Comparison of ENCODE assay signal across 12 mouse cellular contexts in genomic region chr3:98319190-98319589, GRCm38 (mm10). TPM values are rescaled to one million over a fixed set of nuclear protein-coding genes. Genes with fewer than 3 reads are reported as not detected.
A peak's percentile ranks its signal among the peaks of the same experiment; 100 is the strongest.
DNase-seq lines count a peak whose midpoint lies in the region; ATAC-seq and TF ChIP-seq lines count a peak whose summit lies in the region.
"Had no signal": no experiment of that assay in that cellular context is flagged by ENCODE, and none has a peak within 500 bp of the region (broad histone marks: within the 10 kb centered on the region; RNA-seq: fewer than 3 reads in every experiment).

No protein-coding gene starts in this region.

- TF ChIP-seq CTCF in stomach, postnatal 0 days (IDR thresholded peaks at IDR 0.05; ENCODE audit: low read depth) = no peak

- H3K9ac ChIP-seq in forebrain, embryonic 12.5 days = no peak overlapping the region
- no peak overlapping the region for H3K9ac ChIP-seq in midbrain, embryonic 11.5 days (ENCODE audit: low read length)
- H3K9ac ChIP-seq in stomach, postnatal 0 days (ENCODE audit: low read length) = no peak overlapping the region
- no peak overlapping the region for H3K9ac ChIP-seq in kidney, embryonic 15.5 days
- H3K9ac ChIP-seq: lung, embryonic 14.5 days had no signal

- peaks cover 36% of the 10 kb centered on the region for H3K4me1 ChIP-seq in forebrain, embryonic 12.5 days
- peaks cover 22% of the 10 kb centered on the region for H3K4me1 ChIP-seq in midbrain, embryonic 11.5 days (ENCODE audit: control insufficient read depth, insufficient read depth, low read length)
- H3K4me1 ChIP-seq in stomach, postnatal 0 days (replicated peaks; ENCODE audit: control insufficient read depth, insufficient read depth) = no peaks in the 10 kb centered on the region
- H3K4me1 ChIP-seq in kidney, embryonic 15.5 days = no peaks in the 10 kb centered on the region

- H3K4me2 ChIP-seq in forebrain, embryonic 12.5 days = no peak overlapping the region
- no peak overlapping the region for H3K4me2 ChIP-seq in midbrain, embryonic 11.5 days
- H3K4me2 ChIP-seq in stomach, postnatal 0 days (replicated peaks; ENCODE audit: low read depth) = no peak overlapping the region
- H3K4me2 ChIP-seq in kidney, embryonic 15.5 days = no peak overlapping the region
- H3K4me2 ChIP-seq: lung, embryonic 14.5 days had no signal

- H3K4me3 ChIP-seq in forebrain, embryonic 12.5 days (replicated peaks) = no peak overlapping the region
- H3K4me3 ChIP-seq in midbrain, embryonic 11.5 days (ENCODE audit: low read depth, low read length) = no peak overlapping the region
- no peak overlapping the region for H3K4me3 ChIP-seq in stomach, postnatal 0 days (ENCODE audit: low read depth, low read length)
- no peak overlapping the region for H3K4me3 ChIP-seq in kidney, embryonic 15.5 days (replicated peaks)

- no peaks in the 10 kb centered on the region for H3K27me3 ChIP-seq in forebrain, embryonic 12.5 days
- no peaks in the 10 kb centered on the region for H3K27me3 ChIP-seq in midbrain, embryonic 11.5 days (ENCODE audit: control insufficient read depth, insufficient read depth, low read length)
- no peaks in the 10 kb centered on the region for H3K27me3 ChIP-seq in stomach, postnatal 0 days (ENCODE audit: control insufficient read depth, insufficient read depth, low read length)
- no peaks in the 10 kb centered on the region for H3K27me3 ChIP-seq in kidney, embryonic 15.5 days

- DNase-seq in testis, postnatal 14 days (ENCODE audit: low spot score) = peak; percentile 73
- DNase-seq in testis, postnatal 10 days (ENCODE audit: low spot score) = no peak
- peak; percentile 95 for DNase-seq in midbrain, embryonic 11.5 days (ENCODE audit: low spot score, missing footprints)
- DNase-seq in stomach, postnatal 0 days (ENCODE audit: low spot score) = no peak
- no peak for DNase-seq in adrenal gland, adult 18-20 months (ENCODE audit: low spot score in 2 of 2)
- DNase-seq in lung, postnatal 14 days = no peak
- DNase-seq: adrenal gland, postnatal 25 days; gastrocnemius, postnatal 14 days; lung, embryonic 14.5 days had no signal

- TF ChIP-seq EP300 in stomach, postnatal 0 days (optimal IDR thresholded peaks at IDR 0.05) = no peak

- H3K36me3 ChIP-seq in forebrain, embryonic 12.5 days (replicated peaks) = peaks cover 65% of the 10 kb centered on the region
- H3K36me3 ChIP-seq in midbrain, embryonic 11.5 days (ENCODE audit: control insufficient read depth, insufficient read depth, low read length) = peaks cover 18% of the 10 kb centered on the region
- H3K36me3 ChIP-seq in stomach, postnatal 0 days (ENCODE audit: control insufficient read depth, insufficient read depth, low read length) = no peaks in the 10 kb centered on the region; the same call in 1 of the 2 replicates
- H3K36me3 ChIP-seq in kidney, embryonic 15.5 days = peaks cover 85% of the 10 kb centered on the region

- peak; percentile 87 for ATAC-seq in forebrain, embryonic 12.5 days (ENCODE audit: low FRiP score)
- peak; percentile 91 for ATAC-seq in midbrain, embryonic 11.5 days (ENCODE audit: low FRiP score)
- ATAC-seq in stomach, postnatal 0 days (ENCODE audit: low FRiP score, low TSS enrichment) = 0 out of 2 replicates have a peak, but pooled peaks have one; percentile 28
- no peak for ATAC-seq in kidney, embryonic 15.5 days (replicated peaks; ENCODE audit: low FRiP score)

- H3K9me3 ChIP-seq in forebrain, embryonic 12.5 days = no peaks in the 10 kb centered on the region
- no peaks in the 10 kb centered on the region for H3K9me3 ChIP-seq in midbrain, embryonic 11.5 days (ENCODE audit: control insufficient read depth, low read length)
- no peaks in the 10 kb centered on the region for H3K9me3 ChIP-seq in stomach, postnatal 0 days (ENCODE audit: control insufficient read depth, low read length)
- H3K9me3 ChIP-seq in kidney, embryonic 15.5 days (replicated peaks) = no peaks in the 10 kb centered on the region

- 34% methylated on average over 2 of the region's 2 CpGs for WGBS in forebrain, embryonic 12.5 days
- WGBS in midbrain, embryonic 11.5 days = 17% methylated on average over 2 of the region's 2 CpGs
- WGBS in stomach, postnatal 0 days = 70% methylated on average over 2 of the region's 2 CpGs
- 72% methylated on average over 2 of the region's 2 CpGs for WGBS in kidney, embryonic 15.5 days

- H3K27ac ChIP-seq in forebrain, embryonic 12.5 days = peak overlapping the region; percentile 86
- H3K27ac ChIP-seq in midbrain, embryonic 11.5 days (ENCODE audit: low read depth, low read length) = peak overlapping the region; percentile 90
- no peak overlapping the region for H3K27ac ChIP-seq in stomach, postnatal 0 days (replicated peaks)
- no peak overlapping the region for H3K27ac ChIP-seq in kidney, embryonic 15.5 days

RNA-seq across cellular contexts. Expression of gene Phgdh, which starts 20.6 kb away (rescaled TPM):
- 274 and 277 TPM in 2 replicates for polyA plus RNA-seq in forebrain, embryonic 12.5 days (2016; fragmentation: Nextera tagmentation; extraction: Ambion mirVana)
- 317 and 361 TPM in 2 replicates for polyA plus RNA-seq in midbrain, embryonic 11.5 days (2014; fragmentation: Nextera tagmentation; extraction: Ambion mirVana)
- polyA plus RNA-seq in stomach, postnatal 0 days (2015; fragmentation: Nextera tagmentation; extraction: Ambion mirVana) = 87.7 and 95.1 TPM in 2 replicates
- total RNA-seq in adrenal gland, adult 18-20 months (2021) = 10 to 100 TPM in 1 of 2 experiments, 1 to 10 TPM in 1; 9.5 to 30.8 TPM
- 485 and 491 TPM in 2 replicates for polyA plus RNA-seq in kidney, embryonic 15.5 days (2015; fragmentation: Nextera tagmentation; extraction: Ambion mirVana)

RNA-seq across cellular contexts. Expression of gene Hmgcs2, which starts 39.0 kb away (rescaled TPM):
- polyA plus RNA-seq in forebrain, embryonic 12.5 days (2016; fragmentation: Nextera tagmentation; extraction: Ambion mirVana) = 0.94 and 1.3 TPM in 2 replicates
- polyA plus RNA-seq in midbrain, embryonic 11.5 days (2014; fragmentation: Nextera tagmentation; extraction: Ambion mirVana) = 4.3 and 5.7 TPM in 2 replicates
- polyA plus RNA-seq in stomach, postnatal 0 days (2015; fragmentation: Nextera tagmentation; extraction: Ambion mirVana) = 290 and 337 TPM in 2 replicates
- total RNA-seq in adrenal gland, adult 18-20 months (2021) = 10 to 100 TPM; 14.1 to 18.3 TPM
- polyA plus RNA-seq in kidney, embryonic 15.5 days (2015; fragmentation: Nextera tagmentation; extraction: Ambion mirVana) = 8.2 and 12.7 TPM in 2 replicates
- total RNA-seq: neutrophil, adult 5-6 weeks had no signal

Comparison
In these comparisons a context has a peak if more than half of its experiments do, and no peak if none do; other contexts are left out.
1. DNase-seq: peak in testis, postnatal 14 days (single experiment) and midbrain, embryonic 11.5 days (single experiment); none in testis, postnatal 10 days (single experiment), stomach, postnatal 0 days (single experiment), adrenal gland, adult 18-20 months (0 of 2) and lung, postnatal 14 days (single experiment).
2. H3K27ac ChIP-seq: peak in forebrain, embryonic 12.5 days (single experiment) and midbrain, embryonic 11.5 days (single experiment); none in stomach, postnatal 0 days (single experiment) and kidney, embryonic 15.5 days (single experiment).
3. RNA of gene Hmgcs2, which starts 39.0 kb away (polyA plus RNA-seq): 290 to 337 TPM in stomach, postnatal 0 days; 8.2 to 12.7 TPM in kidney, embryonic 15.5 days, 4.3 to 5.7 TPM in midbrain, embryonic 11.5 days and 0.94 to 1.3 TPM in forebrain, embryonic 12.5 days; every median in the first group is over 10 times any median in the second.